In the genomic region with DNA sequence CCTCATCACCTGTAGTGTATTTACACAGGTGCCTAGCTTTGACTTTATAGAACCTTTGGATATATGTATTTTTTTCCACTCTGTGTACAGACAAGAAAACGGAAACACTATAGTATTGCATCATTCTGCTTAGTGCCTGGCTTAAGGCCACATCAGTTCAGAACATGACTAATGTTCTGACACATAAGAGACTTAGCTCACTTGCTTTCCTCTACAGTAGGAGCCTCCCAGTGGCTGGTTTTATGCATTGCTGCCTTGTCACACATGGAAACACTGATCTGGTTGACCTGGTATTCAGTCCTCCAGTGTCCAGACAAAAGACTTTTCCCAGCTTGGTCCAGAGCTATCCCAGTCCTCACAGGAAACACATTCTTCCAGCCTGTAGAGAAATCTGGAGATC, we compare ENCODE assay signal across 7 mouse cellular contexts.
DNase-seq lines count a peak whose midpoint lies in the region; ATAC-seq and TF ChIP-seq lines count a peak whose summit lies in the region.

No protein-coding gene starts in this region.

- H3K9ac ChIP-seq in hindbrain, embryonic 14.5 days = no peak overlapping the region

- no peaks in the 10 kb centered on the region for H3K79me3 ChIP-seq in C2C12 (ENCODE audit: low read depth)

- WGBS in hindbrain, embryonic 14.5 days = 95% methylated on average over 1 of the region's 1 CpGs

- no peaks in the 10 kb centered on the region for H3K4me1 ChIP-seq in hindbrain, embryonic 14.5 days (replicated peaks; ENCODE audit: control insufficient read depth, insufficient read depth, low read length)

- no peaks in the 10 kb centered on the region for H3K27me3 ChIP-seq in C2C12 (ENCODE audit: control insufficient read depth, insufficient read depth, insufficient read length)
- H3K27me3 ChIP-seq in hindbrain, embryonic 14.5 days (ENCODE audit: control insufficient read depth, insufficient read depth, low read length) = no peaks in the 10 kb centered on the region

- intact Hi-C loops in left cerebral cortex, postnatal 25 days (cut with DNase I) = no loop called here

- DNase-seq in kidney, postnatal 14 days = peak; percentile 12
- DNase-seq in kidney, adult 11 months = no peak
- peak; percentile 39 for DNase-seq in adipocyte (ENCODE audit: low spot score)
- DNase-seq in left cerebral cortex, postnatal 25 days (ENCODE audit: low spot score in 2 of 2) = peak; percentile 33 to 72
- no peak for DNase-seq in hindbrain, embryonic 14.5 days (ENCODE audit: low spot score)
- no peak for DNase-seq in gastrocnemius, adult 8-10 months (ENCODE audit: low spot score in 2 of 2)

- H3K79me2 ChIP-seq in C2C12 (ENCODE audit: control insufficient read depth, insufficient read depth) = no peaks in the 10 kb centered on the region

- H3K4me3 ChIP-seq in C2C12 (ENCODE audit: insufficient read depth, poor library complexity, severe bottlenecking) = no peak overlapping the region
- no peak overlapping the region for H3K4me3 ChIP-seq in hindbrain, embryonic 14.5 days (replicated peaks; ENCODE audit: low read length)

- no peaks in the 10 kb centered on the region for H3K36me3 ChIP-seq in C2C12 (ENCODE audit: control insufficient read depth, insufficient read depth)
- peaks cover 34% of the 10 kb centered on the region for H3K36me3 ChIP-seq in hindbrain, embryonic 14.5 days (replicated peaks; ENCODE audit: control insufficient read depth, insufficient read depth)

- TF ChIP-seq CTCF in C2C12 (IDR thresholded peaks at IDR 0.05; ENCODE audit: control insufficient read depth, insufficient read depth, insufficient read length) = no peak

- H3K27ac ChIP-seq in hindbrain, embryonic 14.5 days = no peak overlapping the region

- H3K9me3 ChIP-seq in hindbrain, embryonic 14.5 days (ENCODE audit: control insufficient read depth, low read length) = no peaks in the 10 kb centered on the region

- ATAC-seq in hindbrain, embryonic 14.5 days (ENCODE audit: low FRiP score) = no peak

- H3K4me2 ChIP-seq in hindbrain, embryonic 14.5 days (replicated peaks) = no peak overlapping the region

- no peak overlapping the region for H3ac ChIP-seq in C2C12 (ENCODE audit: control insufficient read depth, insufficient read length, low read depth)

TF ChIP-seq in C2C12, 6 proteins besides CTCF, POLR2A, EP300 and RAD21:
- TF ChIP-seq MYOD1 (IDR thresholded peaks at IDR 0.05; ENCODE audit: control insufficient read depth, insufficient read length, low read depth) (no peak), CEBPB (IDR thresholded peaks at IDR 0.05; ENCODE audit: low read depth) (peak; percentile 85)
TF ChIP-seq in C2C12: peak in this region for 1.

Comparison
In these comparisons a context has a peak if more than half of its experiments do, and no peak if none do; other contexts are left out.
1. DNase-seq: peak in kidney, postnatal 14 days (single experiment), adipocyte (single experiment) and left cerebral cortex, postnatal 25 days (2 of 2); none in kidney, adult 11 months (single experiment), hindbrain, embryonic 14.5 days (single experiment) and gastrocnemius, adult 8-10 months (0 of 2).